In the genomic region with DNA sequence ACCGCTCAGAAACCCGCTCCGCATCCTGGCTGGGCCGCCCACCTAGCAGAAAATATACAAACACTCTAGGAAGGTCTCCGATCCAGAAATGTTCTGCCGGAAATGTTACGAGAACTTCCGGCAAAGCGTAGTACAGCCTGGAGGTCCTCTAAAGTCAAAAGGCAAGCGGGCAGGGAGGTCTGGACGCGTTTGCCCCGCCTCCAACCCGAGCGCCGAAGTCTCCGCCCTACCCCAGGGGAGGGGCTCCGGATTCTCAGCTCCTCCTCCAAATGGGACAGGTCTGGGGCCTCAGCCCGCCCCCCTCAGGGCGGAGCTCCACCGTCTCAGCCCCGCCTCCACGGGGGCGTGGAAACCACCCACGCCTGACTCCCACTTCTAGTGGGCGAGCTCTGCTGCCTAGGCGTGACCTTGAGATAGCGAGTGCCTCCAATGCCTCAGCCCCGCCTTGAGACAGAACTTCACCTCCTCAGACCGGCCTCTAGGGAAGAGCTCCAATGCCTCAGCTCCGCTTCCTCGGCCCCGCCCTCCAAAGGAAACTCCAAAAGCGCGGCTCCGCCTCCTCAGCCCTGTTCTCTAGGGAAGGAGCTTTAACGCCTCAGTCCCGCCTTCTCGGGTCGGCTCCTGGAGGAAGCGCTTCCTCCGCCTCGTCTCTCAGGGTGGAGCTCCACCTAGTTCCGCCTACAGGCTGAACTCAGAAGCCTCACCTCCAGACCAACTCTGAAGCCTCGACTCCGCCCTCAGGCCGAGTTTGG, we compare ENCODE assay signal across 8 mouse cellular contexts. TPM values are rescaled to one million over a fixed set of nuclear protein-coding genes. Genes with fewer than 3 reads are reported as not detected.
DNase-seq lines count a peak whose midpoint lies in the region; ATAC-seq lines count a peak whose summit lies in the region.

A gene (minus strand): TSS at position 171 of the 752 bp plus-strand sequence.

- peak within 1 kb of the TSS; percentile 77 for H3K4me2 ChIP-seq in hindbrain, embryonic 14.5 days (replicated peaks)

- peak; percentile 99 for DNase-seq in R1 (ENCODE audit: low read depth, low spot score)
- peak; percentile 95 to 97 for DNase-seq in cerebellum, postnatal 25 days
- peak; percentile 85 to 86 for DNase-seq in frontal cortex, postnatal 25 days (ENCODE audit: low spot score in 2 of 2)
- DNase-seq in hindbrain, embryonic 14.5 days (ENCODE audit: low spot score): peak; percentile 96
- peak; percentile 94 to 96 for DNase-seq in layer of hippocampus, postnatal 36 days
- peak; percentile 99 for DNase-seq in lung, postnatal 36 days
- peak; percentile 97 for DNase-seq in retina, postnatal 1 day
- DNase-seq in urinary bladder, adult 18-20 months (ENCODE audit: low spot score in 2 of 2): peak; percentile 97

- peak within 1 kb of the TSS; percentile 87 for H3K27ac ChIP-seq in hindbrain, embryonic 14.5 days

- H3K36me3 ChIP-seq in hindbrain, embryonic 14.5 days (replicated peaks; ENCODE audit: control insufficient read depth, insufficient read depth): peaks cover 11% of the 10 kb centered on the region

- H3K27me3 ChIP-seq in hindbrain, embryonic 14.5 days (ENCODE audit: control insufficient read depth, insufficient read depth, low read length): no peaks in the 10 kb centered on the region

- peak within 1 kb of the TSS; percentile 92 for H3K9ac ChIP-seq in hindbrain, embryonic 14.5 days

- peaks cover 8% of the 10 kb centered on the region for H3K4me1 ChIP-seq in hindbrain, embryonic 14.5 days (replicated peaks; ENCODE audit: control insufficient read depth, insufficient read depth, low read length)

- 1% methylated on average over 47 of the region's 47 CpGs for WGBS in hindbrain, embryonic 14.5 days

- ATAC-seq in hindbrain, embryonic 14.5 days (ENCODE audit: low FRiP score): peak; percentile 98

- peak within 1 kb of the TSS; percentile 97 for H3K4me3 ChIP-seq in hindbrain, embryonic 14.5 days (replicated peaks; ENCODE audit: low read length)

- no peaks in the 10 kb centered on the region for H3K9me3 ChIP-seq in hindbrain, embryonic 14.5 days (ENCODE audit: control insufficient read depth, low read length)

RNA-seq across cellular contexts. Expression of the gene that starts here (rescaled TPM):
- 11.6 and 12.2 TPM in 2 replicates for polyA plus RNA-seq in hindbrain, embryonic 14.5 days (2014; fragmentation: Nextera tagmentation; extraction: Ambion mirVana)
- total RNA-seq in layer of hippocampus, postnatal 36 days (2021): 10 to 100 TPM in 1 of 2 experiments, 1 to 10 TPM in 1; 9.7 to 14.8 TPM

Comparison
In these comparisons a context has a peak if more than half of its experiments do, and no peak if none do; other contexts are left out.
1. Peak in every context shown above with its lines: DNase-seq, ATAC-seq, H3K4me3 ChIP-seq and H3K27ac ChIP-seq.